Mouse (Mus musculus): ENCODE measurements at regions not wholly inside any gene's neighbourhood (a gene's known extent, or its start where the extent isn't known, plus 50 kb on each side); places are given as distances from the start of the nearest gene placed in this dataset.

GRCm38 (mm10) chr13:44228540-44229135 lies 444.1 kb downstream of the Cd83 start:
- Histone ChIP-seq H3K27me3 (replicated peaks; ENCODE audit: control insufficient read depth, insufficient read depth, low read length) (no peaks in the 10 kb centered on the region), H3K4me2 (ENCODE audit: low read length) (peak overlapping the region; percentile 36), H3K9me3 (ENCODE audit: control insufficient read depth, low read length) (no peaks in the 10 kb centered on the region), H3K9ac (ENCODE audit: low read depth, low read length) (no peak overlapping the region; the same call in 1 of the 2 replicates), H3K4me3 (ENCODE audit: low read length) (no peak overlapping the region), H3K4me1 (ENCODE audit: control insufficient read depth, insufficient read depth, low read depth, low read length) (peaks cover 27% of the 10 kb centered on the region), H3K36me3 (ENCODE audit: control insufficient read depth, insufficient read depth, low read length) (no peaks in the 10 kb centered on the region), H3K27ac (ENCODE audit: low read depth, low read length) (0 out of 2 replicates have a peak overlapping the region, but pooled peaks have one; percentile 17)
- no peak for ATAC-seq
- WGBS, result 8% methylated on average over 16 of the region's 16 CpGs

GRCm38 (mm10) chr13:44229136-44229611 lies 444.6 kb downstream of the Cd83 start:
- H3K4me1 ChIP-seq (ENCODE audit: control insufficient read depth, insufficient read depth, low read depth, low read length), result peaks cover 27% of the 10 kb centered on the region
- no peaks in the 10 kb centered on the region for H3K27me3 ChIP-seq (replicated peaks; ENCODE audit: control insufficient read depth, insufficient read depth, low read length)
- no peak for ATAC-seq
- no peak overlapping the region; the same call in 1 of the 2 replicates for H3K9ac ChIP-seq (ENCODE audit: low read depth, low read length)
- no peak overlapping the region for H3K4me3 ChIP-seq (ENCODE audit: low read length)
- H3K36me3 ChIP-seq (ENCODE audit: control insufficient read depth, insufficient read depth, low read length), result no peaks in the 10 kb centered on the region
- 11% methylated on average over 7 of the region's 7 CpGs for WGBS
- H3K27ac ChIP-seq (ENCODE audit: low read depth, low read length), result 0 out of 2 replicates have a peak overlapping the region, but pooled peaks have one; percentile 17
- H3K9me3 ChIP-seq (ENCODE audit: control insufficient read depth, low read length), result no peaks in the 10 kb centered on the region
- peak overlapping the region; percentile 36 for H3K4me2 ChIP-seq (ENCODE audit: low read length)

- no peaks in the 10 kb centered on the region for H3K27me3 ChIP-seq (replicated peaks; ENCODE audit: control insufficient read depth, insufficient read depth, low read length)
- H3K27ac ChIP-seq (ENCODE audit: low read depth, low read length), result no peak overlapping the region
- no peaks in the 10 kb centered on the region for H3K36me3 ChIP-seq (ENCODE audit: control insufficient read depth, insufficient read depth, low read length)
- no peaks in the 10 kb centered on the region for H3K9me3 ChIP-seq (ENCODE audit: control insufficient read depth, low read length)
- no peak overlapping the region for H3K9ac ChIP-seq (ENCODE audit: low read depth, low read length)
- peak; percentile 15; the same call in 1 of the 2 replicates for ATAC-seq
- no peak overlapping the region for H3K4me2 ChIP-seq (ENCODE audit: low read length)
- no peak overlapping the region for H3K4me3 ChIP-seq (ENCODE audit: low read length)
- peaks cover 27% of the 10 kb centered on the region for H3K4me1 ChIP-seq (ENCODE audit: control insufficient read depth, insufficient read depth, low read depth, low read length)
- 49% methylated on average over 4 of the region's 4 CpGs for WGBS
These were observed 446.8 kb downstream of the Cd83 start for GRCm38 (mm10) chr13:44231403-44231802.

- ATAC-seq, result peak; percentile 40; the same call in 1 of the 2 replicates
- Histone ChIP-seq H3K27me3 (replicated peaks; ENCODE audit: control insufficient read depth, insufficient read depth, low read length) (no peaks in the 10 kb centered on the region), H3K4me1 (ENCODE audit: control insufficient read depth, insufficient read depth, low read depth, low read length) (peaks cover 27% of the 10 kb centered on the region), H3K36me3 (ENCODE audit: control insufficient read depth, insufficient read depth, low read length) (no peaks in the 10 kb centered on the region), H3K4me3 (ENCODE audit: low read length) (no peak overlapping the region), H3K4me2 (ENCODE audit: low read length) (no peak overlapping the region), H3K9ac (ENCODE audit: low read depth, low read length) (no peak overlapping the region), H3K9me3 (ENCODE audit: control insufficient read depth, low read length) (no peaks in the 10 kb centered on the region), H3K27ac (ENCODE audit: low read depth, low read length) (0 out of 2 replicates have a peak overlapping the region, but pooled peaks have one; percentile 7)
- WGBS, result 25% methylated on average over 17 of the region's 18 CpGs
These were observed 447.5 kb downstream of the Cd83 start for GRCm38 (mm10) chr13:44231868-44232715.

- WGBS, result 49% methylated on average over 6 of the region's 6 CpGs
- no peak overlapping the region for H3K4me2 ChIP-seq (ENCODE audit: low read length)
These were observed 448.1 kb downstream of the Cd83 start for GRCm38 (mm10) chr13:44232716-44233051.

GRCm38 (mm10) chr13:44234241-44234640 lies 449.7 kb downstream of the Cd83 start:
- Histone ChIP-seq H3K4me1 (ENCODE audit: control insufficient read depth, insufficient read depth, low read depth, low read length) (peaks cover 17% of the 10 kb centered on the region), H3K27me3 (replicated peaks; ENCODE audit: control insufficient read depth, insufficient read depth, low read length) (no peaks in the 10 kb centered on the region), H3K36me3 (ENCODE audit: control insufficient read depth, insufficient read depth, low read length) (no peaks in the 10 kb centered on the region), H3K4me3 (ENCODE audit: low read length) (no peak overlapping the region), H3K27ac (ENCODE audit: low read depth, low read length) (no peak overlapping the region), H3K4me2 (ENCODE audit: low read length) (no peak overlapping the region), H3K9ac (ENCODE audit: low read depth, low read length) (no peak overlapping the region), H3K9me3 (ENCODE audit: control insufficient read depth, low read length) (no peaks in the 10 kb centered on the region)
- WGBS, result 92% methylated on average over 6 of the region's 6 CpGs
- no peak for ATAC-seq

More at GRCm38 (mm10) chr13:44232716-44233051, 448.1 kb downstream of the Cd83 start:
- ATAC-seq, result no peak
- Histone ChIP-seq H3K4me3 (ENCODE audit: low read length) (no peak overlapping the region), H3K4me1 (ENCODE audit: control insufficient read depth, insufficient read depth, low read depth, low read length) (peaks cover 24% of the 10 kb centered on the region), H3K36me3 (ENCODE audit: control insufficient read depth, insufficient read depth, low read length) (no peaks in the 10 kb centered on the region), H3K9me3 (ENCODE audit: control insufficient read depth, low read length) (no peaks in the 10 kb centered on the region), H3K9ac (ENCODE audit: low read depth, low read length) (no peak overlapping the region), H3K27ac (ENCODE audit: low read depth, low read length) (no peak overlapping the region), H3K27me3 (replicated peaks; ENCODE audit: control insufficient read depth, insufficient read depth, low read length) (no peaks in the 10 kb centered on the region)

- H3K4me1 ChIP-seq (ENCODE audit: control insufficient read depth, insufficient read depth, low read depth, low read length), result peaks cover 16% of the 10 kb centered on the region
- no peak for ATAC-seq
- no peaks in the 10 kb centered on the region for H3K36me3 ChIP-seq (ENCODE audit: control insufficient read depth, insufficient read depth, low read length)
- H3K4me3 ChIP-seq (ENCODE audit: low read length), result no peak overlapping the region
- H3K4me2 ChIP-seq (ENCODE audit: low read length), result no peak overlapping the region
- no peak overlapping the region for H3K9ac ChIP-seq (ENCODE audit: low read depth, low read length)
- H3K9me3 ChIP-seq (ENCODE audit: control insufficient read depth, low read length), result no peaks in the 10 kb centered on the region
- H3K27me3 ChIP-seq (replicated peaks; ENCODE audit: control insufficient read depth, insufficient read depth, low read length), result no peaks in the 10 kb centered on the region
- H3K27ac ChIP-seq (ENCODE audit: low read depth, low read length), result no peak overlapping the region
- 81% methylated on average over 5 of the region's 5 CpGs for WGBS
These were observed 450.7 kb downstream of the Cd83 start for GRCm38 (mm10) chr13:44235236-44235635.

GRCm38 (mm10) chr13:44235941-44236340 lies 451.4 kb downstream of the Cd83 start:
- 81% methylated on average over 2 of the region's 2 CpGs for WGBS
- H3K27ac ChIP-seq (ENCODE audit: low read depth, low read length), result no peak overlapping the region
- H3K4me1 ChIP-seq (ENCODE audit: control insufficient read depth, insufficient read depth, low read depth, low read length), result peaks cover 16% of the 10 kb centered on the region
- no peak overlapping the region for H3K9ac ChIP-seq (ENCODE audit: low read depth, low read length)
- no peak overlapping the region for H3K4me2 ChIP-seq (ENCODE audit: low read length)
- no peaks in the 10 kb centered on the region for H3K27me3 ChIP-seq (replicated peaks; ENCODE audit: control insufficient read depth, insufficient read depth, low read length)
- H3K9me3 ChIP-seq (ENCODE audit: control insufficient read depth, low read length), result no peaks in the 10 kb centered on the region
- no peak overlapping the region for H3K4me3 ChIP-seq (ENCODE audit: low read length)
- ATAC-seq, result no peak
- no peaks in the 10 kb centered on the region for H3K36me3 ChIP-seq (ENCODE audit: control insufficient read depth, insufficient read depth, low read length)

GRCm38 (mm10) chr13:44238308-44238707 lies 453.7 kb downstream of the Cd83 start:
- Histone ChIP-seq H3K27me3 (replicated peaks; ENCODE audit: control insufficient read depth, insufficient read depth, low read length) (no peaks in the 10 kb centered on the region), H3K27ac (ENCODE audit: low read depth, low read length) (no peak overlapping the region), H3K4me3 (ENCODE audit: low read length) (no peak overlapping the region), H3K4me1 (ENCODE audit: control insufficient read depth, insufficient read depth, low read depth, low read length) (peaks cover 8% of the 10 kb centered on the region), H3K4me2 (ENCODE audit: low read length) (peak overlapping the region; percentile 10; the same call in 1 of the 2 replicates), H3K9ac (ENCODE audit: low read depth, low read length) (no peak overlapping the region), H3K36me3 (ENCODE audit: control insufficient read depth, insufficient read depth, low read length) (no peaks in the 10 kb centered on the region), H3K9me3 (ENCODE audit: control insufficient read depth, low read length) (no peaks in the 10 kb centered on the region)
- WGBS, result 26% methylated on average over 11 of the region's 11 CpGs
- peak; percentile 61 for ATAC-seq
